Mouse (Mus musculus) liver, adult 2 months (tissue): Measurements from ENCODE around the gene C1s1. TPM values are rescaled to one million over a fixed set of nuclear protein-coding genes. Genes with fewer than 3 reads are reported as not detected.

Experiments used
- DNase-seq: peaks from one replicate; pipeline ENCODE4 v3.0.0-alpha.2; 2011; ENCODE audit warnings: low read depth, low spot score; ENCODE audit errors: extremely low read depth
- H3K27ac ChIP-seq: fragments of 200-500 bp; replicated peaks from 2 replicates; pipeline ENCODE4 v1.5.1; 2012; ENCODE audit warnings: low read depth, mild to moderate bottlenecking, control low read depth, inconsistent platforms, low read length; ENCODE audit not compliant: insufficient read depth
- H3K27me3 ChIP-seq: fragments of 200-500 bp; 2 replicates; pipeline ENCODE4 v1.6.1; 2012; ENCODE audit warnings: mild to moderate bottlenecking, moderate library complexity, low read length, inconsistent platforms; ENCODE audit not compliant: control insufficient read depth, insufficient read depth
- H3K36me3 ChIP-seq: fragments of 200-500 bp; 2 replicates; pipeline ENCODE4 v1.6.1; 2012; ENCODE audit warnings: low read length, inconsistent platforms; ENCODE audit not compliant: control insufficient read depth, insufficient read depth
- H3K4me1 ChIP-seq: fragments of 200-500 bp; 2 replicates; pipeline ENCODE4 v1.6.1; 2011; ENCODE audit warnings: low read length; ENCODE audit not compliant: control insufficient read depth, insufficient read depth
- H3K4me3 ChIP-seq: fragments of 200-500 bp; 2 replicates; pipeline ENCODE4 v1.5.1; 2011; ENCODE audit warnings: low read depth, mild to moderate bottlenecking, control low read depth, low read length, moderate library complexity; ENCODE audit not compliant: insufficient read depth
- H3K79me2 ChIP-seq: fragments of 200-500 bp; 2 replicates; pipeline ENCODE4 v1.6.1; 2012; ENCODE audit warnings: inconsistent platforms, mild to moderate bottlenecking, low read length, moderate library complexity; ENCODE audit not compliant: control insufficient read depth, insufficient read depth
- H3K9ac ChIP-seq: fragments of 200-500 bp; 2 replicates; pipeline ENCODE4 v1.6.1; 2012; ENCODE audit warnings: low read depth, mild to moderate bottlenecking, control low read depth, inconsistent platforms, low read length
- CTCF ChIP-seq: fragments of 200-500 bp; IDR thresholded peaks from 2 replicates; pipeline ENCODE4 v1.5.1; 2011; ENCODE audit warnings: low read depth, low read length, control low read depth
- POLR2A ChIP-seq: fragments of 200-500 bp; IDR thresholded peaks from 2 replicates; pipeline ENCODE4 v1.6.1; 2011; ENCODE audit warnings: low read length, control low read depth; ENCODE audit not compliant: insufficient read depth; ENCODE audit errors: extremely low read depth
- WGBS: fragments of 180-500 bp; shearing (Covaris S2); methylation state at CpG from one replicate; pipeline ENCODE4 v1.1.7; 2018; 5-methylcytosine and 5-hydroxymethylcytosine counted together
- polyA plus RNA-seq: library from polyadenylated mRNA; depleted of rRNA; stranded (reverse); fragments of >200 nt; gene quantifications from 2 replicates; pipeline ENCODE4 v1.2.3, GENCODE M21; 2012
- total RNA-seq: library from RNA; depleted of rRNA; stranded (reverse); fragments of >200 nt; gene quantifications from 2 replicates; pipeline ENCODE4 v1.2.3, GENCODE M21; 2014

The C1s1 gene
- total and polyA plus RNA-seq, 2 experiments: 206 to 554 TPM

DNA sequence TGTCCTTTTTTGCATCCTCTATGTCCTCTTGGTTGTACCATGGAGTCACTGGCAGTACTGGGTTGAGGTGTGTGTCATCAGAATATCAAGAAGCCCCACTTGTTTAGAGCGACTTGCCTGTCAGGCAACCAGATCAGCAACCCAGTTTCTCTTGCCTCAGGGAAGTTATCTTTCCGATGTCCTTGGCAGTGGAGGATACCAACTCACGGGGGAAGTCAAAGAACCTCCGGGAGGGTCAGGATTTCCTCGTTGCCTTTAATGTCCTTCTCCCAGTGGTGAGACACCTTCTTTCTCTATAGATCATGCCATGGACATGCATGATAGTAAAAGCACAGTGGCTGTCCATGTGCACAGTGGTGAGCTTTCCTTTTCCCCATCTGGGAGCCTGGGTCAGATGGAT lies 40.1 kb downstream of the C1s1 start:
- no peak overlapping the region for H3K4me3 ChIP-seq
- no peaks in the 10 kb centered on the region for H3K27me3 ChIP-seq
- 0 out of 2 replicates have a peak overlapping the region, but pooled peaks have one; percentile 12 for H3K27ac ChIP-seq
- peaks cover 16% of the 10 kb centered on the region for H3K4me1 ChIP-seq
- DNase-seq: no peak
- no peaks in the 10 kb centered on the region; the same call in 1 of the 2 replicates for H3K79me2 ChIP-seq
- H3K9ac ChIP-seq: no peak overlapping the region
- peaks cover 11% of the 10 kb centered on the region for H3K36me3 ChIP-seq
- no peak for TF ChIP-seq CTCF
- TF ChIP-seq POLR2A: no peak
- WGBS: 81% methylated on average over 5 of the region's 5 CpGs

GRCm38 (mm10) chr6:124501473-124501872 lies 40.7 kb downstream of the C1s1 start:
- Histone ChIP-seq H3K36me3 (peaks cover 11% of the 10 kb centered on the region), H3K9ac (no peak overlapping the region), H3K27me3 (no peaks in the 10 kb centered on the region), H3K4me3 (no peak overlapping the region), H3K27ac (no peak overlapping the region), H3K4me1 (peaks cover 16% of the 10 kb centered on the region), H3K79me2 (no peaks in the 10 kb centered on the region; the same call in 1 of the 2 replicates)
- no peak for TF ChIP-seq POLR2A
- TF ChIP-seq CTCF: no peak
- WGBS: 80% methylated on average over 4 of the region's 4 CpGs
- peak; percentile 27 for DNase-seq

- TF ChIP-seq POLR2A: no peak
- TF ChIP-seq CTCF: no peak
- WGBS: 18% methylated on average over 10 of the region's 10 CpGs
- H3K79me2 ChIP-seq: no peaks in the 10 kb centered on the region; the same call in 1 of the 2 replicates
- H3K27me3 ChIP-seq: no peaks in the 10 kb centered on the region
- H3K36me3 ChIP-seq: peaks cover 8% of the 10 kb centered on the region; the same call in 1 of the 2 replicates
- H3K27ac ChIP-seq: peak overlapping the region; percentile 97
- H3K4me1 ChIP-seq: peaks cover 16% of the 10 kb centered on the region
- peak; percentile 95 for DNase-seq
- H3K9ac ChIP-seq: peak overlapping the region; percentile 70
- H3K4me3 ChIP-seq: 0 out of 2 replicates have a peak overlapping the region, but pooled peaks have one; percentile 9
Measured at GRCm38 (mm10) chr6:124499914-124500566, 42.1 kb downstream of the C1s1 start.

- Histone ChIP-seq H3K27ac (no peak overlapping the region), H3K4me3 (no peak overlapping the region), H3K79me2 (no peaks in the 10 kb centered on the region; the same call in 1 of the 2 replicates), H3K9ac (no peak overlapping the region), H3K4me1 (peaks cover 10% of the 10 kb centered on the region), H3K36me3 (peaks cover 3% of the 10 kb centered on the region; the same call in 1 of the 2 replicates), H3K27me3 (no peaks in the 10 kb centered on the region)
- TF ChIP-seq CTCF (no peak), POLR2A (no peak)
- 80% methylated on average over 5 of the region's 5 CpGs for WGBS
- no peak for DNase-seq
Measured at GRCm38 (mm10) chr6:124496054-124496453, 46.1 kb downstream of the C1s1 start.

DNA sequence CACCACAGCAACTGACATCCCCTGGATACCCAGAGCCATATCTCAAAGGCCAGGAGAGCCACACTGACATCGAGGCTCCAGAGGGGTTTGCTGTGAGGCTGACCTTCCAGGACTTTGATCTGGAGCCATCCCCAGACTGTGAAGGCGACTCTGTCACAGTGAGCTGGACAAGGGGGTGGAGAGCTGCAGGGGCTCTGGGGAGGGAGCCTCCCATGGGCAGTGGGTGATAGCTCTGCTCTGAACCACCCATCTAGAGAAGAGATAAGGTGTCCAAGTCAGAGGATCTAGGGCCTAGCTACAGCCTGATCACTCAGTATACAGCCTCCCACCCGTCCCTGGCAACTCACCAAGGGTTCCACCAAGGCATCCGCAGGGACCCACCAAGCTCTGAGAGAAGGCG lies 48.3 kb downstream of the C1s1 start:
- TF ChIP-seq CTCF (no peak), POLR2A (no peak)
- Histone ChIP-seq H3K4me3 (peak overlapping the region; percentile 50), H3K4me1 (no peaks in the 10 kb centered on the region; the same call in 1 of the 2 replicates), H3K36me3 (peaks cover 3% of the 10 kb centered on the region; the same call in 1 of the 2 replicates), H3K27ac (peak overlapping the region; percentile 87), H3K9ac (peak overlapping the region; percentile 71), H3K79me2 (no peaks in the 10 kb centered on the region; the same call in 1 of the 2 replicates), H3K27me3 (no peaks in the 10 kb centered on the region)
- peak; percentile 75 for DNase-seq
- WGBS: 30% methylated on average over 5 of the region's 5 CpGs
